Mouse (Mus musculus): ENCODE measurements around the gene Nudt11. TPM values are rescaled to one million over a fixed set of nuclear protein-coding genes. Genes with fewer than 3 reads are reported as not detected.

Nudt11 gene
- total and polyA plus RNA-seq, 3 experiments: not detected

GRCm38 (mm10) chrX:6091996-6092757 lies 44.9 kb downstream of the Nudt11 start (continued):
- no peak for TF ChIP-seq MXI1 (IDR thresholded peaks at IDR 0.05; ENCODE audit: low read depth, low read length)
- no peak for TF ChIP-seq CHD1 (IDR thresholded peaks at IDR 0.05; ENCODE audit: low read depth, low read length)
- no peak for TF ChIP-seq BHLHE40 (IDR thresholded peaks at IDR 0.05; ENCODE audit: borderline replicate concordance, low read depth, low read length)
- TF ChIP-seq ZKSCAN1 (IDR thresholded peaks at IDR 0.05; ENCODE audit: low read depth, low read length): no peak

Other genes with a start within 250 kb of the Nudt11 start
- not detected in 2 replicates for gene AU022751, start 36.0 kb downstream of the Nudt11 start, total RNA-seq (2012; rRNA removed)
- gene AU022751, start 36.0 kb downstream of the Nudt11 start, polyA plus RNA-seq (2012; ENCODE audit: insufficient read depth in 1 of 2, insufficient read length in 2 of 2, low read depth in 1 of 2, low replicate concordance in 2 of 2, missing spikeins in 1 of 2): not detected
- gene Nudt10, start 125.6 kb downstream of the Nudt11 start, total RNA-seq (2012; rRNA removed): not detected in 2 replicates
- gene Nudt10, start 125.6 kb downstream of the Nudt11 start, polyA plus RNA-seq (2012; ENCODE audit: insufficient read depth in 1 of 2, insufficient read length in 2 of 2, low read depth in 1 of 2, low replicate concordance in 2 of 2, missing spikeins in 1 of 2): not detected

Data from MEL (cell line).